Mouse (Mus musculus): ENCODE measurements around the gene S1pr1.

GRCm38 (mm10) chr3:115674665-115675064, 40.2 kb downstream of the S1pr1 start:
- TF ChIP-seq POLR2A (IDR thresholded peaks at IDR 0.05; ENCODE audit: control insufficient read depth, extremely low read depth, insufficient read depth, low read length, poor library complexity) (no peak), CTCF (IDR thresholded peaks at IDR 0.05; ENCODE audit: borderline replicate concordance, control insufficient read depth, extremely low read depth, insufficient read depth, low read length, poor library complexity) (no peak)

All from thymus, adult 2 months (tissue).